Mouse (Mus musculus): ENCODE measurements around the gene Hscb. TPM values are rescaled to one million over a fixed set of nuclear protein-coding genes. Genes with fewer than 3 reads are reported as not detected.

Hscb gene
- total RNA-seq, 2 experiments from 2014 or later: 24.3 to 25.3 TPM

- peak; percentile 6 to 15 for DNase-seq (ENCODE audit: low spot score in 2 of 2)
Measured at GRCm38 (mm10) chr5:110835959-110836358, 3.6 kb downstream of the Hscb start.

- no peak for DNase-seq (ENCODE audit: low spot score in 2 of 2)
Measured at GRCm38 (mm10) chr5:110831036-110831720, 8.4 kb downstream of the Hscb start.

GRCm38 (mm10) chr5:110827576-110827975, 12.0 kb downstream of the Hscb start:
- no peak for DNase-seq (ENCODE audit: low spot score in 2 of 2)

GRCm38 (mm10) chr5:110826781-110827495, 12.6 kb downstream of the Hscb start:
- DNase-seq (ENCODE audit: low spot score in 2 of 2): no peak

- DNase-seq (ENCODE audit: low spot score in 2 of 2): no peak
Measured at GRCm38 (mm10) chr5:110824421-110824820, 15.2 kb downstream of the Hscb start.

GRCm38 (mm10) chr5:110809667-110810325, 29.8 kb downstream of the Hscb start, which contains the start of gene Ulk1:
Gene Ulk1, minus strand, starts transcription at chr5:110810097.
- peak; percentile 96 to 100 for DNase-seq (ENCODE audit: low spot score in 2 of 2)

GRCm38 (mm10) chr5:110808821-110809666, 30.5 kb downstream of the Hscb start:
- DNase-seq (ENCODE audit: low spot score in 2 of 2): no peak

- DNase-seq (ENCODE audit: low spot score in 2 of 2): peak; percentile 58 to 70
Measured at GRCm38 (mm10) chr5:110808061-110808631, 31.4 kb downstream of the Hscb start.

- no peak for DNase-seq (ENCODE audit: low spot score in 2 of 2)
Measured at GRCm38 (mm10) chr5:110807453-110807852, 32.1 kb downstream of the Hscb start.

GRCm38 (mm10) chr5:110806676-110807075, 32.9 kb downstream of the Hscb start:
- no peak for DNase-seq (ENCODE audit: low spot score in 2 of 2)

GRCm38 (mm10) chr5:110806154-110806553, 33.4 kb downstream of the Hscb start:
- no peak for DNase-seq (ENCODE audit: low spot score in 2 of 2)

- DNase-seq (ENCODE audit: low spot score in 2 of 2): no peak
Measured at GRCm38 (mm10) chr5:110804012-110804743, 35.4 kb downstream of the Hscb start.

- no peak for DNase-seq (ENCODE audit: low spot score in 2 of 2)
Measured at GRCm38 (mm10) chr5:110802809-110803208, 36.8 kb downstream of the Hscb start.

- DNase-seq (ENCODE audit: low spot score in 2 of 2): no peak
Measured at GRCm38 (mm10) chr5:110802186-110802585, 37.4 kb downstream of the Hscb start.

GRCm38 (mm10) chr5:110801036-110801624, 38.4 kb downstream of the Hscb start:
- DNase-seq (ENCODE audit: low spot score in 2 of 2): no peak

- no peak for DNase-seq (ENCODE audit: low spot score in 2 of 2)
Measured at GRCm38 (mm10) chr5:110797696-110798095, 41.9 kb downstream of the Hscb start.

- DNase-seq (ENCODE audit: low spot score in 2 of 2): no peak
Measured at GRCm38 (mm10) chr5:110794363-110794762, 45.2 kb downstream of the Hscb start.

- DNase-seq (ENCODE audit: low spot score in 2 of 2): no peak
Measured at GRCm38 (mm10) chr5:110788684-110789083, 50.9 kb downstream of the Hscb start.

GRCm38 (mm10) chr5:110786081-110786835, 53.3 kb downstream of the Hscb start:
- DNase-seq (ENCODE audit: low spot score in 2 of 2): no peak

Measured in adrenal gland, postnatal 4 days (tissue).